Mouse (Mus musculus) MN1 (cell line): ENCODE measurements at regions not wholly inside any gene's neighbourhood (a gene's known extent, or its start where the extent isn't known, plus 50 kb on each side); places are given as distances from the start of the nearest gene placed in this dataset.
"Not testable (repeated sequence)": the region's sequence is repeated elsewhere in the genome, so short reads cannot be mapped to it uniquely, and the experiment has no call there.

Source experiments
- DNase-seq: peaks from one replicate; pipeline ENCODE4 v3.0.0-alpha.2; 2016; ENCODE audit warnings: low spot score

- peak; percentile 82 for DNase-seq
Measured at GRCm38 (mm10) chr16:31508981-31509380, 86.9 kb downstream of the Bdh1 start.

DNA sequence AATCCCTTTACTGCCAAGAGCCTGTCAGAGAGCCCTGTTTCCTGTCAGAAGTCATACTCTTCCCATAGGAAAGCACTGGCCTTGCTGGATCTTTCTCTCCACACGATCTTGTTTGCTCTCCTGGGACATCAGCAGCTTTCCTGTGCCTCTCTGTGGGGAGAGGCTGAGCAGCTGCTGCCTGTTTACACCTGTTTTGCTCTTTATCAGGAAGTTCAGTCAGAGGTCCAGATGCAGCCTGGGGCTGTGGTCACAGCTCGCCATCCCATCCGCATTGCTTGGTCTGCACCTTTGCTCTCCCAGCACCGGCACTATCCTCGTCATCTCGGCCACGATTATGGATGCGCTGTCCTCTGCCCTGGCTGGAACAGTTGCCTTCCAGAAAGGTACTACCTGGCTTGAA, 88.0 kb downstream of the Bdh1 start:
- peak; percentile 14 for DNase-seq

DNA sequence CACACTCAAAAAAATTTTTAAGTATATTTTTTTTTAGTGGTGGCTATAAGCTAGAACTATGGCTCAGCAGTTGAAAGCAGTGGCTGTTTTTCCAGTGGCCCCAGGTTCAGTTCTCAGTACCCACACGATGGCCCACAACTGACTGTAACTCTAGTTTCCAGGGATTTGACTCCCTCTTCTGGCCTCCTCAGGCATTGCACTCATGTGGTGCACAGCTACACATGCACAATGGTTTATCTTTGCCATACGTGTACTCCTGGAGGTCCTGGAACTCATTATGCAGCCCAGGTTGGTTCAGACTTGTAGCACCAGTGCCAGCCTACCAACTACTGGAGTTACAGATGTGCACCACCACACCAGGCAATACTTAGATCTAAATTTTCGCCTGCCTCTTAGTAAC, 96.7 kb downstream of the Bdh1 start:
- no peak for DNase-seq

- DNase-seq, result no peak
Measured at GRCm38 (mm10) chr16:31520081-31520480, 98.0 kb downstream of the Bdh1 start.

GRCm38 (mm10) chr16:31521786-31522185, 99.7 kb downstream of the Bdh1 start:
- no peak for DNase-seq

GRCm38 (mm10) chr16:31526711-31527344, 104.7 kb downstream of the Bdh1 start:
- peak; percentile 14 for DNase-seq

DNA sequence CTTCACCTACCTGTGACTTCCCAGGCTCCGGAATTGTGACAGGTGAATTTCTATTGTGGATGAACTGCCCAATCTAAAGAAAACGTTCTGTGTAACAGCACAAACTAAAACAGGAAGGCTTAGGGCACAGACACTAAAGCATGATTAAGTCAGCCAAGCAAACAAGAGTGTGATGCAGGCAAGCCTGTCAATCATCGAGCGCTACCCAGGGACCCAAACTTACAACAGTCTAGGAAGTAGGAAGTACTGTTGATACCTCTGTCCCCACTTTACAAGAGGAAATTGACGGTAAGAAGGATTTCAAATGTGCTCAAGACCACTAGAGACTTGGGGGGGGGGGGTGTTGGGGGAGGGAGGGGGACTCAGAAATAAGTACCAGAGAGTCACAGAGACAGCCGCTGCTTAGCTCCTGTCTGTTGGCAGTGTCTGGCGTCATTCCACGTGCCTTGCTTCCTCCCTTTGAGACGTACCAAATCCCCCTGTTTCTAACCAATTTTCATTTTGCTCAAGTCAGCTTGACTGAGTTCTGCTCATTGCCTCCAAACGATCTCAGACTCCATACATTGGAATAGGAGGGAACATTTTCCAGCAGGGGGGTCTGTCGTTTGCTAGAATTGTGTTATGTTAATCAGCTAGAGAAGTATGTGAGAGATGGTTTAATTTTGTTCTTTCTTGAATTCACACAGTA, 106.7 kb downstream of the Bdh1 start:
- DNase-seq, result no peak

GRCm38 (mm10) chr16:31529284-31529958, 107.3 kb downstream of the Bdh1 start:
- no peak for DNase-seq

DNA sequence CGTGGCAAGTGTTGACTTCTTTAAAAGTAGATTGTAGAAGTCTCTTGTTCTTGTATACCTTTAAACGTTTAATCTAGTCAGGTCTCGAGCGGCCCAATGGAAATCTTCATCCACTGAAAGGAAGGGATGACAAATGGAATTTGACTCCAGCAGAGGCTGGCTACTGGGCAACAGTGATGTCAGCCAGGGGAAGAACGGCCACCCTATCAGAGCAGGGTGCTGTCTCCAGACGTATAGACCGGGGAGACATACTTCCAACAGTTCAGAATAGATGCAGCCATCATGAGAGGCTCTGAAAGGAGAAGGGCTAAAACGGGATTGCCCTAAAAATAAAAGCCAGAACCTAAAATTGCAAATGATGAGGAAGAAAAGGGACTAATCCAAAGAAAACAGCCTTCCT, 108.0 kb downstream of the Bdh1 start:
- no peak for DNase-seq

- peak; percentile 32 for DNase-seq
Measured at GRCm38 (mm10) chr16:31533196-31533777, 111.2 kb downstream of the Bdh1 start.

GRCm38 (mm10) chr16:31534923-31535523, 112.9 kb downstream of the Bdh1 start:
- no peak for DNase-seq

DNA sequence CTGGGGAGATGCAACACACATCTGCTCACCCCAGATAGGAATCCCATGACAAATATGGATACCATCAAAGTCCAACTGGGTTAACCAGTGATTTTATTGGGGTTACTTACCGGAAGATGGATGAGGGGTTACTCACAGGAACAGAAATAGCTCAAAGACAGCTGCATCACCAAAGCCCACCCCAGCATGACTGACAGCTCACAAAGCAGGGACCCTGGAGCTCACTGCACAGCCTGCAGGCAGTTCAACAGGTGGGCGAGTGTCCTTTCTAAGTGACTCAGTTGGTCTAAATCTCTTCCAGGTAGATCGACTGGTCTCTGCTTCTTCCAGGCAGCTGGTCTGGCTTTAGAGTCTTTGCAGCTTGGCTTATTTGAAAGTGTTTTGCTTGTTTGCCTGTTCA, 114.2 kb downstream of the Bdh1 start:
- DNase-seq, result no peak

- DNase-seq, result no peak
Measured at GRCm38 (mm10) chr16:31538606-31539005, 116.5 kb downstream of the Bdh1 start.

- no peak for DNase-seq
Measured at GRCm38 (mm10) chr16:31543499-31544170, 119.6 kb upstream of the Dlg1 start.

GRCm38 (mm10) chr16:31546062-31546827, 117.0 kb upstream of the Dlg1 start:
- peak; percentile 21 for DNase-seq

DNA sequence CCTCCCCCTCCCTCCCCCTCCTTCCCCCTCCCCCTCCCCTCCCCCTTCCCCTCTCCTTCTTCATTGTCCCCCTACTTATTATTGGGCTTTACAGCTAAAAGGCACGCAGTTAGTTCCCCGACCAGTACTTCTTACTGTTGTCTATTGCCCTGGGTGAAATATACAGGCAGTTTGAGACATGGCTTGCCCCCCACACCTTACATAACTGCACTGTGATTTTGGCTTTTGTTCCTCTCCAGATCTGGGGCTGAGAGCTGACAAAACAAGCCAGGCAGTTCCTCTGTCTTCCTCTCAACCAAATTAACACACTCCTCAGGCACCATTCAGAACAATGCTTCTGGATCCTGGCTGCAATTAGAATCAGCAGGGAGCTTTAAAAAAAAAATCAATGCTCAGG, 116.4 kb upstream of the Dlg1 start:
- DNase-seq, result no peak

DNA sequence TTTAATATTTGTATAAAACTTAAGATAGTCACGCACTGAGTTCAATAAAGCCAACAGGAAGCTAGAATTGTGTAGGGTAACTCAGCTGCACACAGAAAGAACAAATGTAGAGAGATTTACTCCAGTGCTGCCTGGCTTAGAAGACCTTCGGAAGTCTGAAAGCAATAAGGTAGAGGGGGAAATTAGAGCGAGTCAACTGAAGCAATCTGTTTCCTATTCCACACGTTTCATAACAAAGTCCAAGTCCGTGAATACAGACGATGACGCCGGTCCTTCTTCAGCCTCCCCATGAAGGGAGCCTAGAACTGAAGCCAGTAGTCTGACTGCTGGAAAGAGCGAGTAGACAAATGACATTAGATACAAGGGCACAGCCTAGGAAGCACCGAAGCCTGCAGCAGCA, 115.9 kb upstream of the Dlg1 start:
- no peak for DNase-seq

DNA sequence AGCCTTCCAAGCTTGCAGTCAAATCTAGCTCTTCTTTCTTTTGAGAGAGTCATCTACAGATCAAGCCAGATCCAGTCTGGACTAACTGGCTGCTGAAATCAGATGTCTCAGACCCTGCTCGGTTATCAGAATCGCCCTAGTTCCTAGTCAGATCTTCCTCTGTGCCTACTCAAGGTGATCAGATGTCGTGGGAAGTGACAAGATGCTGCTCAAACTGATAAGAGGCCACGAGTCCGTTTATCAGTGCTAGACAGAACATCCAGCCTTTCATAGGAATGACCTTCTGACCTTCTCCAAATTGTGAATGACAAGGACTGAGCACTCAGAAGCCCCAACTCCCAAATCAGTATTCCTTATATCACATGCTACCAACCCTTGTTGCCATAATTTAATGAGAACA, 113.3 kb upstream of the Dlg1 start:
- no peak for DNase-seq

DNA sequence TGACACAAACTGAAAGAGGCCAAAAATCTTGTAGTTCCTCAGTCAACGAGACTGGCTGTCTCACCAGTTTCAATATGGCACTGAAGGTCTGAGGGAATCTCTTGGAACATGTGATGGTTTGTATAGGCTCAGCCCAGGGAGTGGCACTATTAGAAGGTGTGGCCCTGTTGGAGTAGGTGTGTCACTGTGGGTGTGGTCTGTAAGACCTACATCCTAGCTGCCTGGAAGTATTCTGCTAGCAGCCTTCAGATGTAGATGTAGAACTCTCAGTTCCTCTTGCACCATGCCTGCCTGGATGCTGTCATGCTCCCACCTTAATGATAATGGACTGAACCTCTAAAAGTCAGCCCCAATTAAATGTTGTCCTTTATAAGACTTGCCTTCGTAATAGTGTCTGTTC, 112.7 kb upstream of the Dlg1 start:
- DNase-seq, result not testable (repeated sequence)

DNA sequence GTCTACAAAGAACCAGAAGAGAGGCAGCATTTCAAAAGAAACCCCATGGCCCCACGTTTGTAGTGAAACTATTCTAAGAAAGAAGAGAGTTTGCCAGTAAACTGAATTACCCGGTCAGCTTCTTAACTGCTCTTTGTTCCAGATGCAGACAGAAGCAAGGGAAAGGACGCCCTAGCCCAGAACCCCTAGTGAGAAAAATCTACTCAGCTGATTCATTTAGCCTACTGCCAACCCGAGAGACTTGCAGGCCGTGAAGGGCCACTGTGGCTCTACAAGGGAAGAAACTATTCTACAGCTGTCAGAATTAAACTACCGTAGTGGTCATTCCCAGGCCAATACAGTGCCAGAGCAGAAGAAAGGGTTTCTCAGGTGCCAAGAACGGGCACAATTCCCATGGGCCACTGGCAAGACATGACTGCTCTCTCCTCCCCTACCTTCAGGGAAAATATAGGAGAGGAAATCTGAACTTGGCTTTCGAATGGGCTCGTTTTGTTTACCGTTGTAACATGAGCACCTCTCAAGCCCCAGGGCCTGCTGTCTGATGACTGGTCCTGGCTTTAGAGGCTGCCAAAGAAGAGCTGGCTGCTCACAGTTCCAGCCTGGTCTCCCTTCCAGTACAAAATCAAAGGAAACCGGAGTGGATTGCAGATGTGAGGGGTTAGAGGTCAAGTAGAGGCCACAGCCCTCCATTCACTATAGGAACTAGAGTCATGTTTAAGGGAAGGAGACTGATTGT, 111.7 kb upstream of the Dlg1 start:
- DNase-seq, result no peak
